Mouse (Mus musculus): ENCODE results near the gene Alkbh1. TPM values are rescaled to one million over a fixed set of nuclear protein-coding genes. Genes with fewer than 3 reads are reported as not detected.
"Not testable (repeated sequence)": the region's sequence is repeated elsewhere in the genome, so short reads cannot be mapped to it uniquely, and the experiment has no call there.

Alkbh1 gene
- polyA plus RNA-seq (2015; fragmentation: Nextera tagmentation; extraction: Ambion mirVana): 36.6 and 37.5 TPM in 2 replicates

- H3K4me3 ChIP-seq: peak within 1 kb of the TSS; percentile 99
- under 1% methylated on average over 28 of the region's 28 CpGs for WGBS
- H3K27me3 ChIP-seq: no peaks in the 10 kb centered on the region
- peak within 1 kb of the TSS; percentile 93 for H3K27ac ChIP-seq (replicated peaks)
- no peaks in the 10 kb centered on the region for H3K9me3 ChIP-seq
- H3K4me2 ChIP-seq: peak within 1 kb of the TSS; percentile 87
- H3K36me3 ChIP-seq: peaks cover 34% of the 10 kb centered on the region
- peak within 1 kb of the TSS; percentile 92 for H3K9ac ChIP-seq
- ATAC-seq (ENCODE audit: low FRiP score, low read depth): peak; percentile 96
- H3K4me1 ChIP-seq (replicated peaks): peaks cover 26% of the 10 kb centered on the region
These were observed at the start of gene Alkbh1, which contains the start of gene Slirp for GRCm38 (mm10) chr12:87443700-87444122. Gene Alkbh1, minus strand, starts transcription at chr12:87444017. Gene Slirp, plus strand, starts transcription at chr12:87443896.

GRCm38 (mm10) chr12:87488683-87489082, 44.9 kb upstream of the Alkbh1 start:
- not testable (repeated sequence) for H3K27me3 ChIP-seq; H3K4me3 ChIP-seq; H3K27ac ChIP-seq (replicated peaks); H3K36me3 ChIP-seq; H3K9me3 ChIP-seq; H3K4me1 ChIP-seq (replicated peaks); H3K4me2 ChIP-seq; ATAC-seq (ENCODE audit: low FRiP score, low read depth); H3K9ac ChIP-seq
- WGBS: 68% methylated on average over 2 of the region's 2 CpGs

DNA sequence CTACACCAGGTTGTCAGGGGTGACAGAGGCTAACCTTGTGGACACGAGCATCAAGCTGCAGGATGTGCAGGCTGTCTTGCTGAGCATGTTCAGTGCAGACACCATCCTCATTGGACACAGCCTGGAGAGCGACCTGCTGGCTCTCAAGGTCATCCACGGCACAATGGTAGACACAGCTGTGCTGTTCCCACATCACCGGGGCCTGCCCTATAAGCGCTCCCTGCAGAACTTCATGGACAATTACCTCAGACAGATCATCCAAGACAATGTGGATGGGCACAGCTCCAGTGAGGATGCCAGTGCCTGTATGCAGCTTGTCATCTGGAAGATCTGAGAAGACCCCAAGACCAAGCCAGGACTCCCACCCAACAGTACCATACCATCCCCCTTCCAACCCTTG, 38.7 kb upstream of the Alkbh1 start:
- 85% methylated on average over 5 of the region's 5 CpGs for WGBS
- not testable (repeated sequence) for H3K4me3 ChIP-seq; ATAC-seq (ENCODE audit: low FRiP score, low read depth); H3K4me1 ChIP-seq (replicated peaks); H3K36me3 ChIP-seq; H3K9ac ChIP-seq; H3K4me2 ChIP-seq; H3K9me3 ChIP-seq; H3K27ac ChIP-seq (replicated peaks); H3K27me3 ChIP-seq

DNA sequence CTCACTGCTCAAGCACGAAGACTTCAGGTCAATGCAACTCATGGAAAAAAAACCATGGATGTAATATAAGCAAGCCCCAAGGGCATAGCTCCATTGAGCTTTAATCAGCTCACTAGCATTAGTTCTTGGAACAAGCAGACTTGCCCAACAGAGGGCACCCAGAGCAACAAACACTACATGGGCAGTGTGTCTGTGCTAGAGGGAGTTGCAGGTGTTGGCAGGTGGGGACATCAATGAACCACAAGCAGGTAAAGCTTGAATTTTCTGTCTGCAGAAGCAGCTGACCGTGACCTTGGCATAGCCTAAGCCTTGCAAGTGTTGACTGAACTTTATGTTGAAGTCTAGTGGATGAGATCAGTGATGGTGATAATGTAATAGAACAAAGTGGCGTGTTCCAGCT, 30.9 kb upstream of the Alkbh1 start:
- Histone ChIP-seq H3K4me1 (replicated peaks) (peaks cover 14% of the 10 kb centered on the region), H3K9me3 (no peaks in the 10 kb centered on the region), H3K36me3 (no peaks in the 10 kb centered on the region), H3K9ac (no peak overlapping the region), H3K27ac (replicated peaks) (no peak overlapping the region), H3K4me3 (no peak overlapping the region), H3K4me2 (no peak overlapping the region), H3K27me3 (no peaks in the 10 kb centered on the region)
- 81% methylated on average over 3 of the region's 3 CpGs for WGBS
- ATAC-seq (ENCODE audit: low FRiP score, low read depth): no peak

- peak within 1 kb of the TSS; percentile 93 for H3K27ac ChIP-seq (replicated peaks)
- WGBS: 3% methylated on average over 45 of the region's 45 CpGs
- peak; percentile 97 for ATAC-seq (ENCODE audit: low FRiP score, low read depth)
- H3K27me3 ChIP-seq: no peaks in the 10 kb centered on the region
- H3K36me3 ChIP-seq: peaks cover 8% of the 10 kb centered on the region
- peaks cover 14% of the 10 kb centered on the region for H3K4me1 ChIP-seq (replicated peaks)
- no peaks in the 10 kb centered on the region for H3K9me3 ChIP-seq
- peak within 1 kb of the TSS; percentile 78 for H3K4me3 ChIP-seq
- peak within 1 kb of the TSS; percentile 83 for H3K9ac ChIP-seq
- H3K4me2 ChIP-seq: peak within 1 kb of the TSS; percentile 64
These were observed 28.4 kb upstream of the Alkbh1 start, which contains the start of gene Snw1 for GRCm38 (mm10) chr12:87471964-87472786. Gene Snw1, minus strand, starts transcription at chr12:87472274.

DNA sequence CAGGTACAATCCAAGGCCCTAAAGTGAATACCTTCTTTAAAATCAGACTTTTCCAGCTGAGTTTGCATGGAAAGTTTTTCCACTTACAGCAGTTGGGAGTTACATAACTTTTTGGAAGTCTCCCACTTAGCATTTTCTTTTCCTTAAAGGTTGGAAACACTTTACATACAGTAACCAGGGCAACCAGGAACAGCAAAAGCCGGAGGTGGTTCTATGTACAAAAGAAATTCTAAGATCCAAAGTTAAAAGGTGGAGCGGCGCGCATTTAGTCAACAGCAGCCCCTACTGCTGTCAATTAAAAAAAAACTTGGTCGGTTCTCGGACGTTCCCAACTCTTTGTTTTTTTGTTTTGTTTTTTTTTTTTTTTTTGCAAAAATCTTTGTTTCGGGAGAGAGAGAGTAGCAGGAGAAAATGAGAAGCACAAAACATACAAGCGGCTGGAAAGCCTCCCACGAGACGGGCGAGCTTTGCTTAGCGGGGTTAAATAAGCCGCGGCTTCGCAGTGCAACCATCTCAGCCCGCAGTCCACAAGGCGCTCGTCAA, 27.7 kb upstream of the Alkbh1 start:
- Histone ChIP-seq H3K36me3 (peaks cover 11% of the 10 kb centered on the region), H3K27ac (replicated peaks) (peak overlapping the region; percentile 93), H3K9me3 (no peaks in the 10 kb centered on the region), H3K4me2 (peak overlapping the region; percentile 64), H3K9ac (peak overlapping the region; percentile 83), H3K4me3 (peak overlapping the region; percentile 78), H3K4me1 (replicated peaks) (peaks cover 14% of the 10 kb centered on the region), H3K27me3 (no peaks in the 10 kb centered on the region)
- under 1% methylated on average over 19 of the region's 19 CpGs for WGBS
- no peak for ATAC-seq (ENCODE audit: low FRiP score, low read depth)

DNA sequence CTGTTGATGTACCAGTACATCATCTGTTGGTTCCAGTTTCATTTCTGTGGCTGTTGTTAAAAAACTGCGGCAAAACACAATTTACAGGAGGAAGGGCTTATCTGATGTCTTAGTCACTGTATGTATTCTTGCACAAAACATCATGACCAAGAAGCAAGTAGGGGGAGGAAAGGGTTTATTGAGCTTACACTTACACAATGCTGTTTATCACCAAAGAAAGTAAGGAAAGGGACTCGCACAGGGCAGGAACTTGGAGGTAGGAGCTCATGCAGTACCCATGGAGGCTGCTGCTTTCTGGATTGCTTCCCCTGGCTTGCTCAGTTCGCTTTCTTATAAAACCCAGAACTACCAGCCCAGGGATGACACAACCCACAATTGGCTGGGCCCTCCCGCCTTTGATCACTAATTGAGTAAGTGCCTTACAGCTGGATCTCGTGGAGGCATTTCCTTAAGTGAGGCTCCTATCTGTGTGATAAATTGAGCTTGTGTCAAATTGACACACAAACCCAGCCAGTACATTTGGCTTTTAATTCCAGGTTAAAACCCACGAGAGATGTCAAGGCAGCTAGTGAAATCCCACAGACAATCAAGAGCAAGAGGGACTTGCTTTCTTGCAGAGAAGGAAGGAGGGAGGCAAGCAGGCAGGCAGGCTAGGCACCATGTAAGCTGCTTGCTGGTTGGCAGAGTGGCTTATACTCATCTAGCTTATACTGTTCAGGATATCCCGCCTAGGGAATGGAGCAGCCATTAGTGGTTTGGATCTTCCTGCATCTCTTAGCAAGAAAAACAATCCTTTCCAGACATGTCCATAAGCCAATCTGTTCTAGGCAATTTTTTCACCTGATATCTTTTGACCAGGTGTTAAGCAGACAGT, 26.7 kb upstream of the Alkbh1 start:
- WGBS: 79% methylated on average over 7 of the region's 7 CpGs
- ATAC-seq (ENCODE audit: low FRiP score, low read depth): no peak
- Histone ChIP-seq H3K4me2 (peak overlapping the region; percentile 64), H3K27ac (replicated peaks) (no peak overlapping the region), H3K9ac (peak overlapping the region; percentile 83; the same call in 1 of the 2 replicates), H3K36me3 (peaks cover 15% of the 10 kb centered on the region), H3K4me3 (peak overlapping the region; percentile 78), H3K9me3 (no peaks in the 10 kb centered on the region), H3K27me3 (no peaks in the 10 kb centered on the region), H3K4me1 (replicated peaks) (peaks cover 14% of the 10 kb centered on the region)

DNA sequence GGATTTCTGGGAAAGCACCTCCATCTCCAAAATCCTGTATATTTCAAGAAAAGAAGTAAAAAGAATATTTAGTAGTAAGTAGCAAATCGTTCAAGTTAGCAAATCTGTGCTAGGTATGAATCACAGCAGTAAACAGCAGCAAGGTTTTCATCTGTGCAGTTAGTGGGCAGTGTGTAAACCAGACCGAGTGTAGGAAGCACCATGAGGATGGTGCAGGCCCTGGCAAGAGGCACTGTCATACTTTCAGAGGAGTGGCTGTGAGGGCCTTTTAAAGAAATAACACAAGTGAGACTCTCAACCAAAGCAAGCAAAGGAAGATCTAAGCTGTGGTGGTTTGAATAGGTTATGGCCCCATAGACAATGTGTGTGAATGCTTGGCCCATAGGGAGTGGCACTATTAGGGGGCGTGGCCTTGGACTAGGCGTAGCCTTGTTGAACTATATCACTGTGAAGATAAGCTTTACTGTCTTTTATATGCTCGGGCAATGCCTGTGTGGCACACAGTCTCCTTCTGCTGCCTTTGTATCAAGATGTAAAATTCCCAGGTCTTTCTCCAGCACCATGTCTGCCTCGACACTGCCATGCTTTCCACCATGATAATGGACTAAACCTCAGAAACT, 21.0 kb upstream of the Alkbh1 start:
- Histone ChIP-seq H3K9ac (no peak overlapping the region), H3K27me3 (no peaks in the 10 kb centered on the region), H3K27ac (replicated peaks) (no peak overlapping the region), H3K4me3 (no peak overlapping the region), H3K9me3 (no peaks in the 10 kb centered on the region), H3K4me2 (no peak overlapping the region), H3K4me1 (replicated peaks) (no peaks in the 10 kb centered on the region), H3K36me3 (peaks cover 62% of the 10 kb centered on the region)
- no peak for ATAC-seq (ENCODE audit: low FRiP score, low read depth)
- 94% methylated on average over 6 of the region's 6 CpGs for WGBS

GRCm38 (mm10) chr12:87449456-87449855, 5.6 kb upstream of the Alkbh1 start:
- Histone ChIP-seq H3K4me1 (replicated peaks) (peaks cover 8% of the 10 kb centered on the region), H3K9ac (no peak overlapping the region), H3K4me3 (no peak overlapping the region), H3K27ac (replicated peaks) (no peak overlapping the region), H3K9me3 (no peaks in the 10 kb centered on the region), H3K4me2 (no peak overlapping the region), H3K36me3 (peaks cover 70% of the 10 kb centered on the region), H3K27me3 (no peaks in the 10 kb centered on the region)
- no peak for ATAC-seq (ENCODE audit: low FRiP score, low read depth)
- WGBS: 93% methylated on average over 9 of the region's 9 CpGs

DNA sequence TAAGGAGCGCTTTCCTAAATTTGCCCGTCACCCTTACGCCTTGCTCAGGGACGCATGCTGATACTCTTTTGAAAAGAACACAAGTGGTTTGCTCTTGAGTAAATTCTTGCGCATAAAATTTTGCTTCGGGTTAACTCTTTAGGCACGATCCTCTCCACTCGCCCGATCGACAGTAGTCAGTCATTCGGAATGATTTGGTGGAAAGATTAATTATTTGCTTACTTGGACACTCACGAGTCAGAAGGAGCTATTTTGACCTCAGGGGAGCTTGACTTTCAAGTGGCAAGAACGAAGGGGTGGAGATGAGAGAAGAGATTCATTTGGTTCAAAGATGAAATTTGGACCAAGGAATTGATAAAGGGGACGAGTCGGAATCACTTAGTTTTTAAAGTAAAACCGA, 394 bp upstream of the Alkbh1 start:
- peak overlapping the region; percentile 99 for H3K4me3 ChIP-seq

GRCm38 (mm10) chr12:87443115-87443699, 610 bp downstream of the Alkbh1 start:
- WGBS: under 1% methylated on average over 33 of the region's 33 CpGs
- peak; percentile 92 for ATAC-seq (ENCODE audit: low FRiP score, low read depth)
- Histone ChIP-seq H3K4me2 (peak overlapping the region; percentile 87), H3K4me3 (peak overlapping the region; percentile 99), H3K4me1 (replicated peaks) (peaks cover 26% of the 10 kb centered on the region), H3K27ac (replicated peaks) (peak overlapping the region; percentile 93), H3K36me3 (peaks cover 35% of the 10 kb centered on the region), H3K27me3 (no peaks in the 10 kb centered on the region), H3K9ac (peak overlapping the region; percentile 92), H3K9me3 (no peaks in the 10 kb centered on the region)

More for the DNA sequence above, 394 bp upstream of the Alkbh1 start:
- peak overlapping the region; percentile 87 for H3K4me2 ChIP-seq
- H3K27me3 ChIP-seq: no peaks in the 10 kb centered on the region
- H3K9me3 ChIP-seq: no peaks in the 10 kb centered on the region
- ATAC-seq (ENCODE audit: low FRiP score, low read depth): peak; percentile 17; the same call in 1 of the 2 replicates
- peak overlapping the region; percentile 92 for H3K9ac ChIP-seq
- peaks cover 26% of the 10 kb centered on the region for H3K4me1 ChIP-seq (replicated peaks)
- 0 out of 2 replicates have a peak overlapping the region, but pooled peaks have one; percentile 93 for H3K27ac ChIP-seq (replicated peaks)
- 5% methylated on average over 16 of the region's 16 CpGs for WGBS
- H3K36me3 ChIP-seq: peaks cover 34% of the 10 kb centered on the region
